Mouse (Mus musculus): ENCODE measurements around the gene Rpsa.

DNA sequence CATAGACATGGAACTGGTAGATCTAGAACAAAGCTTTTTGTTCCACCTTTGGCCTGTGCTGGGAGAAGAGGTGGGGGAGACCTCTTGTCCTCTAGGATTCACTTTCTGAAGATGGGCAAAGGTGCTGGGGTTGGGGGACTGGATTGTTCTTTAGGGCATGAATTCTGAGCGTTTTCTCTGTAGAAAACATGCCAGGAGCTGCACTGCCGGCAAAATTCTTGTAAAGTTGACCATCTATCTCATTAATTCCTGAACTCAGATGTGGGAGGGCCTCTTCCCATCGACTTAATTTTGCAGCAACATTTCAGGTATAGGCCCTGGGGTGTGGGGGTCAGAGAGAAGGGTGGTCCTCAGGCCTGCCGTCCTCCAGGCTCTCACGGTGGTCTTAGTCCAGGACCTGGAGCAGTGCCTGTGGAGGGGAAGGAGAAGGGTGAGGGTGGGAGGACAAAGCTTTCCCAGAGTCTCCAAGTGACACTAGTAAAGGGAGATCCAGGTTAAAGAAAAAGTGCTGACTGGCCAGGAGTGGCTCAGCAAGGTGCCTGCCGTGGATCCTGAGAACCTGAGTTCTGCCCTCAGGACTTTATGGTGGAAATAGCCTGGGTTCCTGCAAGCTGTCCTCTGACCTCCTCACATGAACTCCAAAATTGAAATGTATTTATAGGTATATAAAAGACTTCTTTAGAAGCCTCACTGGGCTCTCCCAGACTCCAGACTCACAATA, 6.4 kb downstream of the Rpsa start:
- no peak for TF ChIP-seq CTCF (IDR thresholded peaks at IDR 0.05; ENCODE audit: insufficient read depth, low read length)
- TF ChIP-seq POLR2A (IDR thresholded peaks at IDR 0.05; ENCODE audit: borderline replicate concordance, extremely low read depth, low read depth, low read length) = no peak

Data from lung, adult 2 months (tissue).